Mouse (Mus musculus) megakaryocyte-erythroid progenitor cell, adult 5-6 weeks (primary cell): ENCODE measurements around the gene Rpp14. TPM values are rescaled to one million over a fixed set of nuclear protein-coding genes. Genes with fewer than 3 reads are reported as not detected.
A peak's percentile ranks its signal among the peaks of the same experiment; 100 is the strongest.

ENCODE experiments used
- ATAC-seq: replicated peaks from 2 replicates; pipeline ENCODE4 v1.8.0; 2016; ENCODE audit warnings: mild to moderate bottlenecking, inconsistent platforms; ENCODE audit not compliant: severe bottlenecking, poor library complexity, low FRiP score, low TSS enrichment
- total RNA-seq, 2 experiments: library from RNA; stranded (forward) in 1 of 2; stranded (reverse) in 1 of 2; fragments of 200-1000, 215-1000 nt in 1 of 2; fragments of >200 nt in 1 of 2; fragmentation: Nextera tagmentation in 1 of 2; gene quantifications; 2 replicates each; pipeline ENCODE4 v1.2.3; 2014 to 2017

Gene Rpp14
- total RNA-seq, 2 experiments from 2014 or later: 33.0 to 88.3 TPM

DNA sequence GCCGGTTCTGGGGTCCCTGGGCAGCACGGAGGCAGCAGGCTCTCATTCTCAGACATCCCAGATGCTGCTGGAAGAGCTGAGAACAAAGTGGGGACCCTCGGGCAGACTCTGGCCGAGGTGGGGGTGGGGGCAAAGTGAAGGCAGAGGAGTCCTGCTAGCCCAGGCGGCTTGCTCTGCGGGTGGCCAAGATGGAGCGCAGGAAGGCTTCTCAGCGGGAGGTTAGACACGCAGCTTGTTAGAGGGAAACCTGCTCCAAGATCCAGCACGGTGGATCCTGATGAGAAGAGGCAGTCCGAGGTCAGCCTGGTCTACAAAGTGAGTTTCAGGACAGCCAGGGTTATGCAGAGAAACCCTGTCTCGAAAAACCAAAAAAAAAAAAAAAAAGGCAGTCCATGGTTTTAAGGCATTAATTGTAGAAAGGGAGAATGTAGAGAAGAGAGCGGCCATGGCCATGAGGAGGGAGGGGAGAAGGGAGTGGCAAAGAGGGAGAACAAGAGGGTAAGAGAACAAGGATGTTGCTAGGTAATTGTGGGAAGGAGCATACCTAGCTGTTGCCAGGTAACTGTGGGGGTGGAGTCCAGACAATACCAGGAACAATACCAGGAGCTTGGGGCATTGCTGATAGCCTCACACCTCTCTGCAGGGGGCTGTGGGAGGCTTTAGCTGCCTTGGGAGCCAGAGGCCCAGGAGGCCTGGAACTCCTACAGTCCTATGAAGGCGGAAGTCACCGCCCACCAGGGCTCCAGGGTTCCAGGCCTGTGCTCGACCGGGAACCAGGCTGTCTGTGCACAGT, 25.7 kb upstream of the Rpp14 start:
- no peak for ATAC-seq

DNA sequence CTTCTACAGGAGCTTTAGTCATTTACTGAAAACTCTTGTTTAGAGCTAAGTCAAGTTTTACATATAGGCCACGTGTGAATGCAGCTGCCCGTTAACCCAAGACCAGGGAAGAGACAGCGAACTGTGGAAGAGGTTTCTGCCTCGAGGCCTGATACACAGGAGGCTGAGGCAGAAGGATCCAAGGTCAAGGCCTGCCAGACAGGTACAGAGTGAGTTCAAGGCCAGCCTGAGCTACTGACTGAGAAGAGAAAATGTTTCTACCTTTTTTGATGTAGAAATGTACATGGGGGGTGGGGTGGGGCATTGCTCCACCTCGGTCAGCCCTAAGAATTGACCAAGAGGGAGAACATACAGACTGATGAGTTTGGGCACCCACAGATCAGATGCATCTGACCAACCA, 24.1 kb upstream of the Rpp14 start:
- ATAC-seq: no peak

DNA sequence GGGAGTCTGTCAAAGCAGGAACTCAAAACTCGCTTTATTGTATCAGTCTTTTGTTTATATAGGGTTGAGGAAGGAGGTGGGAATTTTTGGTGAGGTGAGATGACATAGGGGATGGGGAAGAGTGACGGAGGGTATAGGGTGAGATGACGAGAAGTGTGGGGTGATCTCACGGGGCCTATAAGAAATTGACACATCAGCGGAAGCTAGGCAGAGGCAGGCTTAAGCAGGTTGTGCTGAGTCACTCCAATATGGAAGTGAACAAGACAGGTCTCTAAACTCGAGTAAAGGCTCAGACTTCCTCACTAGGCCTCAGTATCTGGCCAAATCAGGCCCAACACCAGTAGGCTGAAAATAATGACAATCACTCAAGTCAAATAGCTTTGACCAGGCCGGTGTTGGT, 20.2 kb upstream of the Rpp14 start:
- no peak for ATAC-seq

DNA sequence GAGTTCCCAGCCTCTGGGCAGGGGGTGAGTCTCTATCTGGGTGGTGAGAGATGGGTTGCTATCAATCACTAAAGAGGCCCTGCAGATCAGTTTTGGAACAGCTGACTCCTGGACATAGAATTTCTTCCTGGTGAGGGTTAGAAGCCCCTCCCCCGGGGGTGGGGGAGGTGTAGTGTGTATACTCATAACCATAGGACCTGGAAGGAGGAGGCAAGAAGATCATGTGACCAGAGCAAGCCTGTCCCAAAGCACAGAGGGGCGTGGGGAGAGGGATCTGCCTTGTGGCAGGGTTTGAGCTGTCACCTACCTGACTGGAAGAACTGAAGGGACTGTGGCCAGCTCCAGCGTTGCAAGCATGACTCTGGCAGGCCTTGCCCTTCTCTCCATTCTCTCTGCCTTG, 18.1 kb upstream of the Rpp14 start:
- no peak for ATAC-seq

DNA sequence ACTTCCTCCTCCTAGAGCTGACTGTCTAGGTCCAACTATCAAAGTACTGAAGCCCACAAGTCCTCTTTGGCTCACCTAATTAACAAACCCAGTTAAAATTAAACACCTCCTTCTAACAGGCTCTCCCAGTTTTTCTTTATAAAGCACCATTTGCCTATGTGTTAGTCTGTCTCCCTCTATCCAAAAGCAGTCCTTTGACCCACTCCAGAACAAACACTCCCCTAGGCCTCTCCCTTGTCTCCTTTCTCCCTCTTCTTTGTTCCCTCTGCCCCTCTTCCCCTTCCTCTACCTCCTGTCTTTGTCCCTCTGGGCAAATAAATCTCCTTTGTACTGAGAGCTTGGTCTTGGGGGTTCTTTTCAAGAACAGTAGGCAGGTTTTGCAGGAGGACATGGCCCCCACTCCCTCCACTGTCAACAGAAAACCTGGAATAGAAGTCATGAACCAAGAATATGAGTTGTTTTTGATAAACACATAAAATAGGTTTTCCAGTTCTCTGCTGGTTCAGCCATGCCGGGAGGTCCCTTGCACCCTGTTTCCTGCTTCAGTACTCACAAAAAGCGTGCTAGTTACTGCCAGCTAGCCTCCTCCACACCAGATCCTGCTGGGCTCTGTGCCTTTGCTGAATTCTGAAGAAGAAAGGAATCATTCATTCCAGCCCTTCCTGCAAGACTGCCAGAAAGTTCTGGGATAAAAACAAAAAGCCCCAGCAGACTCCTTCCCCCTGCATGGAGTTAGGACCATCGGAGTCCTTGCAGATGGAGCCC, 17.4 kb upstream of the Rpp14 start:
- ATAC-seq: no peak

DNA sequence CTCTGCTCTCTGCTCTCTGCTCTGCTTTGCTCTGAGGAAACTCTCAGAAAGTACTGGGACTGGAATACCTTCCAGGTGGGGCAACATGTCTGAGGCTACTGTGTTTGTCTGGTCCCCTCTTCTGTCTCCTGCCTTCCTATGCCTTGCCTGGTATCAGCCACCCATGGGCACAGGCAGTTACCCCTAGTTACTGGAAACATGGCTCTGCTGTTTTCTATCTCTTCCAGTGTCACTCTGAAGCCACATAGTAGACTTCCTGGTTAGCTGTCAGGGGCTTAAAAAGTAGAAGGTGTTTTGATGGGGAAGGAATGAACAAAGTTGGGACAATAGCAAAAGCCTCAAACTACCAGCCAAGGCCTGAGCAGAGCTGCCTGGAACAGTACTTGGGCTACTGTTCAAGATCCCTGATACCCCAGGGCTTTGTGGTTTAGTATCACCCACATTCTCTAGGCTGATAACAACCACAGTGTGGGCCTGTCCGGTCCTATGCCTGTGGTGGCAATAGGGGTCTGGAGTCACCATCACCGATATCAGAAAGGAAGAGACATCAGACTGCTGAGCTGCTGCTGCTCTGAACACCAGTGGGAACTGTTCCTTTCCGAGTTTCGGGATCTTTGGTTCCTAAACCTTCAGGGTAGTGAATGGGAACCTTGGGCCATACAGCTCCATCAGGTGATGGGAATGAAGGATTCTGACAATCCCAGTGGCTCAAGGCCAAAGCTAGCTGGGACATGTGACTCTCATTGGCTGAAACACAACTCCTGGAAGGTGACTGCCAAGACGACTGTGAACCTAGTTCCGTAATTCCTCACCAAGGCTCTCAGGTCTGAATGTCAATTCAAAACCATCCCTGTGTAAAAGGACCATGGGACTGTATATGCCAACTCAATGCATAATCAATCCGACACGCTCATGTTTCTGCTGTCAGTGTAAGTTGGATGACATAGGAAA, 16.1 kb upstream of the Rpp14 start:
- peak; percentile 91 for ATAC-seq

DNA sequence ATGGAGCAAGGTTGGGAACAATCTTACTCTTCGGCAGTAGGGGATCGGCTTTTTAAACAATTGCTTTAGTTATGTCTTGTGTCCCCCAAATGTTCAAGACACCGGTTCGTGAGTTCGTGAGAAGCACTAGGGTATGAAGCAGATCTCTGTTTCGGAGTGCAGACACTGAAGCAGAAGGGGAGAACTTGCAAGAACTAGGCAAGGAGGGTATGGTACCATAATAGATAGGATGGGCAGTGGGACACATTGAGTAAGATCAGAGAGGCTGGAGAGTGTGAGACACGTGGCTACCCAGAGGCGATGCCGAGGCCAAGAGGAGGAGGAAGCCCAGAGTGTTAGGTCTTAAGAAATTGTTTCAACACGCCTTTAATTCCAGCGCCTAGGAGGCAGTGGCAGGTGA, 551 bp downstream of the Rpp14 start:
- peak; percentile 70 for ATAC-seq

DNA sequence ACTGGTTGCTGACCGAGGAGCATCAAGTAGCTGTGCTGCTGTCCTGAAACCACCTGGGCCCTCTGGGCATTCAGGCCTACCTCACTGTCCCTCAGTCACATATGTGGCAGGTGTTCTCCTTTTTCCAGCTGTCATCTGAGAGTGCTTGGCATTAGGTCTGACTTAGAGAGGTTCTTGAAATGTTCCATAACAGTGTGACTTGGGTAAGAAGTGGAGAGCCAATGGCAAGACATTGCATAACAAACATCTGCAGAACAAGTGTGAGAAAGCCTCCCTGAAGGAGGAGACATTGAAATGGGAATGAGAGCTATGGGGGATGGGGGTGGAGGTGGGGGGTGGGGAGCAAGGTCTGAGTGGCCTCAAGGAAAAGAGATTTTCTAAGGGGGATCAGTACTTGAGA, 2.8 kb downstream of the Rpp14 start:
- no peak for ATAC-seq

DNA sequence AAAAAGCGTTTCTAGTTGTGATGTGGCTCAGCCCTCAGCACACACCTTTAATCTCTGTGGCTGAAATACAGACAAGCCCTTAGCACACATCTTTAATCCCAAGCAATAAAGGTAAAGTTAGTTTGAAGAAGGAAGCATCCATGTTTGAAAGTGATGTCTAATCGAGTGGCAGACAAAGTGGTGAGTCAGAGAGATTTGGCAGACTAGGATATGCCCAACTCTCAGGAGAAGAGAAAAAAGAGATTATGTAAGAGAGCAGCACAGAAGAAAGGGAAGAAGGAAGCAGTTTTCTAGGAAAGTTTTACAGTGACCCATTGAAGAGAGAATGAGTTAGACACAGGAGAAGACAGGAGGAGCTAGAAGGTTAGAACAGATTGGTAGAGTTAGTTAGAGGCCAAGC, 8.8 kb downstream of the Rpp14 start:
- no peak for ATAC-seq

DNA sequence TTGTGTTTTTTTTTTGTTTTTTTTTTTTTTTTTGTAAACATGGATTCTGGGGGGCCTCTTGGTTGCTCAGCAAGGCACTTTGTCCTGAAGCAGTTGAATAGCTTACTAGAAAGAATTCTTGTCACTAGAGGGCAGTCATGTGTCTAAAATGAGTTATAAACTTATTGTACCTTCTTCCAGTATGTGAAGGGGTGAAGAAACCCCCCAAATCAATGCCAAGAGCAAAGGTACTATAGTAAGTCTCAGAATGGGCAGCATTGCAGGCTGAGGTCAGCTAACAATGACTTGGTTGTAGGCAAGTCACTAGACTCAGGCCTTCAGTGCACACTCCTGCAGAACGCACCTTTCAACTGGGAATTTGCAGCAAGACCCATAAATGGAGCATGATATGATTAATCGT, 12.4 kb downstream of the Rpp14 start:
- 0 out of 2 replicates have a peak, but pooled peaks have one; percentile 51 for ATAC-seq

DNA sequence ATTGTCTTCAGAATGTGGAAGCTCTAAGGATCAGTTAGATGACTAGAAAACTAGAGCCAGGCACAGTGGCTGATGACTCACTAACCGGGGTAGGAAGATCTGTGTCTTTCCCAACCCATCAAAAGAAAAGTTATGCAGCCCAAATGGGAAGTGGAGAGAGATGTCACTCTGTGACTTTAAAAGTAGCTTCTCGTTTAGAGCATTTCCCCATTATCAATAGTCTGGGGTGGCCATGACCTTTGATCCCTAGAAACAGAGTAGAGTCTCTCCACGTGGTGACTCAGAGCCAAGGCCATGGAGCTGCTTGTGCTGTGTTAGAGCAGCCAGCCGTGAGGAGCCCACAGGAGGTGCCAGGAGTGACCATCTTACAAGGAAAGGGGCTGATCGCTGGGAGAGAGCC, 13.3 kb downstream of the Rpp14 start:
- no peak for ATAC-seq

DNA sequence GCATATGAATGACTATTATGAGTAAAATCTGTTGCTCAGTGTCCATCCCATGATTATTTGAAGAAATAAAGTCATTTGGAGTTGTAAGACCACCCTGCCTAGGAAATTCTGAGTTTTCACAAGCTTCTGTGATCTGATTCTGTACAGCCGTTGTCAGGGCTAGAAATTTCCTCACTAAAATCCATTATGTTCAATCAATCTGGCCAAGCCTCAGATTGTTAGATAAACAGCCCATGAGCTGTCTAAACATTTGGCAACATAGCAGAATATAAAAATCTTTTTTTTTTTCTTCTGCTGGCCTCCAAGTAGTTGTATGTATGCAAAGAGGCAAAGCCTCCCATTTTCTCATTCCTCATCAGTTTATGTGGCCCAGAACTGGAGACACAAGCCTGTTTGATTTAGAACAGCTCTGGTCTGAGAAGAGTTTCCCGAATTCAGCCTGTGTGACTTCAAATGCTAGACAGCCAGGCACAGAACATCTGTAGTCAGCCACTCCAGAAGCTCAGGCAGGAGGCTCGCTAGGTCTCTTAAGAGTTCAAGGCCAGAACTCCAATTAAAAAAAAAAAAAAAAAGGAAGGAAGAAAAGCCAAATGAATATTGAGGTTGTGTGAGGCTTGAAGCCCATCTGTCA, 14.9 kb downstream of the Rpp14 start:
- no peak for ATAC-seq

DNA sequence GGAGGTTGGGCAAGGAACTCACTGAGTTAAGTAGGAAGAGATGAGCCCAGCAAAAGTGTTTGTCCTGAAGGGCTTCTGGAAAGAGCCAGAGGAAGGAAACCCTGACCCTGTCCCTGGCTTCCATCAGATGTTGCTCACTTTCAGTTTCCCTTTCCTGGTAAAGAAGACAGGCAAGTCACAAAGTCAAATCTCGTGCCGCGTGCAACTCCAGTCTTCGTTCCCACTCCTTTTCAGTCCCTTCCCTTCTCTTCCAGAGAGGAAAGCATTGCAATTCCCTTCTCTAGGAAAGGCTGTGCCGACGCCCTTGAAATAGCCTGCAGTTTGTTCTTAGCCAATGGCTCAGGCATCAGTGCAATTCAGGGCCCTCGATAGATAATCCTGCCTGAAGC, 15.4 kb downstream of the Rpp14 start:
- no peak for ATAC-seq

DNA sequence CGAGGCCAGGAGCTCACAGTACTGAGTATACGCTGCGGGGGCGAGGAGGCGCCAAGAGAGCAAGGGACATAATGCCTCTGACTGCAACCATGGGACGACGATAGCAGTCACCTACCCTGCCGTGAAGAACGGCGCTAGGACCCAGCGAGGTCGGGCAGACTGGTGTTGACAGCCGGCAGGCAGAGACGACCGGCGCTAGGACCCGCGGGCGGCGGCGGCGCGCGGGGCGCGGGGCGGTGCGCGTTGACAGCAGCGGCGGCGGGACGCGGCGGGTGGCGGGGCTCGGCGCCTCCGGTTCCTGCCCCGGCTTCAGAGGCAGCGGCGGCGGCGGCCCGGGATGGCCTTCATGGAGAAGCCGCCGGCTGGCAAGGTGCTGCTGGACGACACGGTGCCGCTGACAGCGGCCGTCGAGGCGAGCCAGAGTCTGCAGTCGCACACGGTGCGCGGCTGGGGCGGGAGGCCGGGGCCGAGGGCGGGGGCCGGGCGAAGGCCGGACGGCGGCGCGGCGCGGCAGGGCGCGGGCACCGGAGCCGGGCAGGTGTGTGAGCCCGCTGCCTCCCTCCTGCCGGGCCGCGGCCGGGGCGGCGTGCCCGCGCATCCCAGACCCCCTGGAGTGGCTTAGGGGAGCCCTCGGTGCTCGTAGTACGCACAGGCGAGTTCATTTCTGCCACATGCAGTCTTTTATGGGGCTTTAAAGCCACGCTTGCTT, 18.0 kb downstream of the Rpp14 start, which contains the start of gene Pxk:
Gene Pxk (plus strand): TSS at position 234 of the 709 bp plus-strand sequence.
- ATAC-seq: peak; percentile 93

DNA sequence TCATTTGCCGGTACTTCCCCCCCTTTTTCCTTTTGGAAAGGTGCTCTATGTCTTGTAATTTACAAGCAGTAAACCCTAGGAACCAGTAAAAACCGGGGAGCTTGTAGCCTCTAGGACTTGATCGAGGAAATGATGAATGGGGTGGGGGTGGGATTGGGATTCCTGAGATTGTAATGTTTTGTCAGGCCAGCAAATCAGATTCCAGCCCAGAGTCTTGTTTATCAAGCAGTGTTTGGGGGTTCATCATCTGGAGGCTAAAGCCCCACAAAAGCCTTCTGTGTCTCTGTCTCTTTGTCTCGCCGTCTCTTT, 18.5 kb downstream of the Rpp14 start:
- ATAC-seq: no peak

DNA sequence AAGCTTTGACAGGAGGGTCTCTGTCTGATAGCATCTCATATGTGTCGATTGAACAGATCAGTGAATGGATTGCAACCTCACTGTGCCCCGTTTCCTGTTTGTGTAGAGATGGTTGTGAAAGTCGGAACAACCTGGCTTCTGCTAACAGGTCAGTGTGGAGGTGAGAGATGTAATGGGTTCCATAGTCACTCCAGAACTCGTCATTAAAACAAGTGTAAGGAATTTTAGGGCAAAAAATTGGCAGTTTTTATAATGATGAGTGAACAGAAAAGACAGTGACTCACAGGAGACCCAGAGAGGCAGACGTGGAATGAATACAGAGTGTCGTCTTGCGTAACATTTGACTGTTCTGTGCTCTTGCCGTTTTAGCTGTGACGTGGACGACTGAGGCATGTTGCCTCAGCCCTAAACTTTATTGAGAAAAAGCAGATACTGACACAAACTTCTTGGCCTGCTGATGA, 19.4 kb downstream of the Rpp14 start:
- ATAC-seq: no peak

DNA sequence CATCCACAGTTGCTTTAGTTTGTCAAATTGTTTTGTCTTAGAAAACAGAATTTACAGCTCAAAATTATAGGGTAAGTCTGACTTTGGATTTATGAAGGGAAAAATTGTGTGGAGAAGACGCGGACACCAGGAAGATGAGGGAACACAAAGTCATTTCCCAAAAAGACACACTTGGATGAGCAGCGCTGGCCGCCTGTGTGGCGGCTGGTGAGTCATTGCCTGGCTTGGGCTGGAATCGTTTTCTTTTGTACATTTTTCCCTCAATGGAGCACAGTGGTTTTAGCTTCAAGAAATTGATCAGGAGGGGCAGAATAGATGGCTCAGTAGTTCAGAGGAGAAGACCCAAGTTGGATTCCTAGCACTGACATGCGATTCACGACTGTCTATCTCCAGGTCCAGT, 21.7 kb downstream of the Rpp14 start:
- ATAC-seq: no peak

DNA sequence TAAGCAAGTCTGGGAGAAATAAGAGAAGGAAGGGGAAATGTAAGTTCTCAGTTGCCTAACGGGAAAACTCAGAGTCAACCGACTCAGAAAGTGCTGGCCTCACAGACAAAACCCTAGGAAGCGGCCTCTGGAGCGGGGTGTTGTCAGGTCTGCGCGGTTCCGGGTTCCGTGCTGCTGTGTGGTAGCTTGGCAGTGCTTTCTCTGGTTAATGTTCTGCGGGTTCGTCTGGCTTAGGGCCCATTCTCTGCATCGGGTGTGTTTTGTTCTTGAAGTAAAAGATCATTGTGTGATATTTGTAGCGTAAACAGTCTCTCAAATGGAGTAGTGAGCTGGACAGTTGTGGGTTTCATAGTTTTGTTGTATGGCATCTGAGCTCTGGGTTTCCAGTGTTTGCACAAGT, 22.5 kb downstream of the Rpp14 start:
- ATAC-seq: no peak

DNA sequence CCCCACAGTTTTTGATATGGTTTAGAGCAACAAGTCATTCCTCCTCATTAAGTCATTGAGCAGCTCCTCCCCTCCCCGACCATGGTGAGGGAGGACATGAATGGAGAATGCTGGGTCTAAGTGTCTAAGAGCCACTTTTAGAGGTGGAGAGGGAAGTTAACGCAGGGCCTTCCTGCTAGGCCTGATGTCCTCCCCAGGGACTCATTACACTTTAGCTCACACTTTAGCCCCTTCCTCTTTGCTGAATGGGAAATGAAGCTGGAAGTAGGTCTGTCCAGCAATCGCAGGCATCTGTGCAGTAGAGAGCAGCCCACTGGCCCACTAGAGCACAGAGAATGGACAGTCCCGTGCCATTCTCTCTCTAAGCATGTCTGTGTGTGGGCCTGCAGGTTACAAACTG, 27.9 kb downstream of the Rpp14 start:
- ATAC-seq: no peak
